Mouse (Mus musculus): ENCODE results near the gene Prnp.

- TF ChIP-seq CTCF (conservative IDR thresholded peaks at IDR 0.05; ENCODE audit: insufficient read depth, insufficient read length, low read depth, low read length), result no peak
- no peak for TF ChIP-seq POLR2A (IDR thresholded peaks at IDR 0.05; ENCODE audit: low read depth, low read length)
Measured at GRCm38 (mm10) chr2:131946351-131946750, 36.6 kb downstream of the Prnp start.

Measured in kidney, adult 2 months (tissue).